Mouse (Mus musculus): Measurements from ENCODE around the gene Alg9.

DNA sequence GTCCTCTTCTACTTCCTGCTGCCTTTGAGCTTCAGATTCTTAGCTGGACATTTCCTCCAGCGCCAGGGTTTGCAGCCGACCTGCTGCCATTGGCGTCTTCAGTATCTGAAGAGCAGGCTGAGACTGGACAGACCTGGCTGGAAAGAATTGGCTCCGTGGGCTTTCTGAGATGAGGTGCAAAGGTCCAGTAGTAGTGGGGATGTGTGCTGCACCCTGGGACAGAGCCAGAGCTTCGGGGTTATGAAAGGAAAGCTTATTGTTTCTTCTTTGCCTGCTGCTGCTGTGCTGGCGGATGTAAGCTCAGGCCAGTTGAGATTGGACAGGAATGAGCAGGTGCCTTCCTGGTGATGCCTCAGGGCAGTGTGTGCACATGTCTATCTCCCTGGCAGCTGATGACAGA lies 99.2 kb downstream of the Alg9 start:
- no peak for TF ChIP-seq CTCF (conservative IDR thresholded peaks at IDR 0.05; ENCODE audit: low read length)
- no peak for TF ChIP-seq POU5F1 (IDR thresholded peaks at IDR 0.05; ENCODE audit: borderline replicate concordance, low read length)

All from E14TG2a.4 (cell line).